Mouse (Mus musculus) heart, adult 2 months (tissue): ENCODE measurements around the gene Pdgfc. TPM values are rescaled to one million over a fixed set of nuclear protein-coding genes. Genes with fewer than 3 reads are reported as not detected.

ENCODE experiments used
- DNase-seq, 2 experiments: peaks; one replicate each; pipeline ENCODE4 v3.0.0; 2021
- H3K27ac ChIP-seq: fragments of 200-600 bp; 2 replicates; pipeline ENCODE4 v1.8.1; 2022
- H3K27me3 ChIP-seq: fragments of 200-500 bp; 2 replicates; pipeline ENCODE4 v1.6.1; 2012; ENCODE audit warnings: mild to moderate bottlenecking, low read length, inconsistent platforms, mixed read lengths; ENCODE audit not compliant: control insufficient read depth, insufficient read depth
- H3K36me3 ChIP-seq: fragments of 200-500 bp; 2 replicates; pipeline ENCODE4 v1.6.1; 2012; ENCODE audit warnings: low read length, inconsistent platforms; ENCODE audit not compliant: control insufficient read depth, insufficient read depth
- H3K4me1 ChIP-seq: fragments of 200-500 bp; 2 replicates; pipeline ENCODE4 v1.6.1; 2011; ENCODE audit warnings: low read length; ENCODE audit not compliant: control insufficient read depth, insufficient read depth
- H3K4me3 ChIP-seq: fragments of 200-600 bp; 2 replicates; pipeline ENCODE4 v1.8.1; 2022
- H3K79me2 ChIP-seq: fragments of 200-500 bp; replicated peaks from 2 replicates; pipeline ENCODE4 v1.6.1; 2012; ENCODE audit warnings: mild to moderate bottlenecking, inconsistent platforms, low read length, moderate library complexity, mixed read lengths; ENCODE audit not compliant: control insufficient read depth, insufficient read depth
- H3K9ac ChIP-seq: fragments of 200-500 bp; 2 replicates; pipeline ENCODE4 v1.6.1; 2012; ENCODE audit warnings: low read depth, mild to moderate bottlenecking, control low read depth, inconsistent platforms, low read length, mixed read lengths
- CTCF ChIP-seq: fragments of 200-600 bp; IDR thresholded peaks from 2 replicates; pipeline ENCODE4 v1.8.1; 2022; ENCODE audit warnings: antibody characterized with exemption, mild to moderate bottlenecking, moderate library complexity
- EP300 ChIP-seq: fragments of 200-500 bp; IDR thresholded peaks from 2 replicates; pipeline ENCODE4 v1.6.1; 2011; ENCODE audit warnings: low read depth, low read length, control low read depth; ENCODE audit not compliant: insufficient read depth
- POLR2A ChIP-seq: fragments of 200-500 bp; IDR thresholded peaks from 2 replicates; pipeline ENCODE4 v1.6.1; 2011; ENCODE audit warnings: mild to moderate bottlenecking, low read depth, low read length, control low read depth; ENCODE audit not compliant: insufficient read depth
- WGBS: fragments of 180-500 bp; shearing (Covaris S2); methylation state at CpG from one replicate; pipeline ENCODE4 v1.1.7; 2018; 5-methylcytosine and 5-hydroxymethylcytosine counted together
- intact Hi-C: fragments of 180-260 bp; cut with DNase I; formaldehyde crosslinking; loops from one replicate; pipeline ENCODE4 v1.15.1; 2025
- polyA plus RNA-seq: library from polyadenylated mRNA; depleted of rRNA; stranded (reverse); fragments of >200 nt; gene quantifications from 2 replicates; pipeline ENCODE4 v1.2.3, GENCODE M21; 2012; rRNA removed
- total RNA-seq, 2 experiments: library from RNA; stranded (reverse); gene quantifications; 2 replicates each; pipeline ENCODE4 v1.2.3; 2021

The Pdgfc gene
- total and polyA plus RNA-seq, 3 experiments: 1.5 to 3.0 (median 2.8) TPM

- Histone ChIP-seq H3K27me3 (no peaks in the 10 kb centered on the region), H3K36me3 (no peaks in the 10 kb centered on the region), H3K9ac (no peak overlapping the region), H3K4me1 (no peaks in the 10 kb centered on the region), H3K79me2 (no peaks in the 10 kb centered on the region), H3K4me3 (no peak overlapping the region), H3K27ac (no peak overlapping the region)
- TF ChIP-seq POLR2A (no peak), EP300 (no peak), CTCF (no peak)
- no peak for DNase-seq
- intact Hi-C loops: no loop called here
- WGBS: 65% methylated on average over 4 of the region's 4 CpGs
These were observed 192.1 kb downstream of the Pdgfc start for GRCm38 (mm10) chr3:81228344-81228743.

GRCm38 (mm10) chr3:81242697-81243590 lies 206.7 kb downstream of the Pdgfc start:
- TF ChIP-seq POLR2A (no peak), CTCF (no peak), EP300 (no peak)
- Histone ChIP-seq H3K9ac (no peak overlapping the region), H3K79me2 (no peaks in the 10 kb centered on the region), H3K36me3 (no peaks in the 10 kb centered on the region), H3K27ac (no peak overlapping the region), H3K4me1 (no peaks in the 10 kb centered on the region), H3K4me3 (no peak overlapping the region), H3K27me3 (no peaks in the 10 kb centered on the region)
- no peak for DNase-seq
- intact Hi-C loops: no loop called here
- 47% methylated on average over 7 of the region's 7 CpGs for WGBS

- 77% methylated on average over 6 of the region's 6 CpGs for WGBS
- intact Hi-C loops: no loop called here
- TF ChIP-seq CTCF: no peak
- no peak for TF ChIP-seq EP300
- TF ChIP-seq POLR2A: no peak
- Histone ChIP-seq H3K27me3 (no peaks in the 10 kb centered on the region), H3K27ac (no peak overlapping the region), H3K4me1 (no peaks in the 10 kb centered on the region), H3K9ac (no peak overlapping the region), H3K36me3 (no peaks in the 10 kb centered on the region), H3K79me2 (no peaks in the 10 kb centered on the region), H3K4me3 (no peak overlapping the region)
- DNase-seq: no peak
These were observed 207.4 kb downstream of the Pdgfc start for GRCm38 (mm10) chr3:81243591-81243990.

GRCm38 (mm10) chr3:81262801-81263200 lies 226.6 kb downstream of the Pdgfc start:
- no peak for DNase-seq
- intact Hi-C loops: no loop called here
- Histone ChIP-seq H3K36me3 (no peaks in the 10 kb centered on the region), H3K27me3 (no peaks in the 10 kb centered on the region), H3K4me1 (no peaks in the 10 kb centered on the region), H3K4me3 (no peak overlapping the region), H3K9ac (no peak overlapping the region), H3K79me2 (no peaks in the 10 kb centered on the region), H3K27ac (no peak overlapping the region)
- 83% methylated on average over 1 of the region's 1 CpGs for WGBS
- TF ChIP-seq CTCF (no peak), EP300 (no peak), POLR2A (no peak)

Other genes starting within 250 kb of the Pdgfc start
- under 1 TPM in 1 of 2 experiments, not detected in 1; 0.09 TPM for gene Gria2, start 233.6 kb upstream of the Pdgfc start, total RNA-seq
- under 0.01 TPM in 1 of 2 replicates, not detected in the other for gene Gria2, start 233.6 kb upstream of the Pdgfc start, polyA plus RNA-seq
- gene Glrb, start 122.8 kb upstream of the Pdgfc start, total RNA-seq: under 1 TPM; 0.16 to 0.52 TPM
- 0.06 and 0.41 TPM in 2 replicates for gene Glrb, start 122.8 kb upstream of the Pdgfc start, polyA plus RNA-seq